Comparison of ENCODE assay signal across 21 mouse cellular contexts in the genomic region with DNA sequence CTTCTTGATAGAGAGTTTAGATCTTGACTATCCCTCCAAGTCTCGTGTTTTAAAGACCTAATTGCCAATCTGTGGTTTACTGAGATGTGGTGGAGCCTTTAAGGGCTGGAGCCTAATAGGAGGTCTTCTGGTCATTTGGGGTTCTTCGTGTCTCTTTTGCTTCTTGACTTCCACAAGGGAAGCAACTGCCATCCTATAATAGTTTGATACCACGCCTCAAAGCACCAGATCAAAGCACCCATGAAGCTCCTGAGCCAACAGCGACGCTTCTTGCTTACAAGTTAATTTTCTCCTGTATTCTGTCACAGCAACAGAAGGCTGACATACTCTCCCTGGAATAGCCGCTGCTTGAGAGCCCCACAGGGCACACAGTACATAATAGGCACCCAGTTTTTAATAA.
"Had no signal": no experiment of that assay in that cellular context is flagged by ENCODE, and none has a peak within 500 bp of the region (broad histone marks: within the 10 kb centered on the region; RNA-seq: fewer than 3 reads in every experiment).

No protein-coding gene starts in this region.

- H3K4me3 ChIP-seq: layer of hippocampus, adult 2 months; limb, embryonic 10.5 days; limb, embryonic 13.5 days; liver, embryonic 13.5 days; midbrain, embryonic 12.5 days; midbrain, embryonic 15.5 days; neural tube, embryonic 12.5 days; neural tube, embryonic 15.5 days had no signal

- H3K9ac ChIP-seq: limb, embryonic 13.5 days; liver, embryonic 13.5 days; lung, embryonic 14.5 days; midbrain, embryonic 12.5 days; midbrain, embryonic 15.5 days; neural tube, embryonic 12.5 days; neural tube, embryonic 15.5 days had no signal

- H3K36me3 ChIP-seq: limb, embryonic 10.5 days; limb, embryonic 13.5 days; liver, embryonic 13.5 days; midbrain, embryonic 12.5 days; midbrain, embryonic 15.5 days; neural tube, embryonic 12.5 days; neural tube, embryonic 15.5 days had no signal

- H3K27ac ChIP-seq: layer of hippocampus, adult 2 months; limb, embryonic 13.5 days; liver, embryonic 13.5 days; macrophage; midbrain, embryonic 12.5 days; midbrain, embryonic 15.5 days; neural tube, embryonic 12.5 days; neural tube, embryonic 15.5 days; stomach, postnatal 0 days had no signal

- ATAC-seq: intestine, embryonic 16.5 days; lung, postnatal 0 days; midbrain, embryonic 15.5 days had no signal

- H3K4me2 ChIP-seq: limb, embryonic 13.5 days; liver, embryonic 13.5 days; lung, embryonic 14.5 days; midbrain, embryonic 12.5 days; midbrain, embryonic 15.5 days; neural tube, embryonic 12.5 days; neural tube, embryonic 15.5 days had no signal

- H3K9me3 ChIP-seq: limb, embryonic 10.5 days; limb, embryonic 13.5 days; liver, embryonic 13.5 days; midbrain, embryonic 12.5 days; midbrain, embryonic 15.5 days; neural tube, embryonic 12.5 days; neural tube, embryonic 15.5 days had no signal

- H3K27me3 ChIP-seq: limb, embryonic 13.5 days; liver, embryonic 13.5 days; neural tube, embryonic 15.5 days had no signal

- DNase-seq: kidney, adult 18-20 months; kidney, adult 9 months; kidney, postnatal 14 days; layer of hippocampus, adult 9-11 months; liver; liver, embryonic 13.5 days; lung, embryonic 14.5 days; right cerebral cortex, postnatal 25 days; spleen, adult 18-20 months; thymus, postnatal 25 days had no signal
